Mouse (Mus musculus) bone marrow, adult 2 months (tissue): ENCODE results near the gene Rwdd3.

Source experiments
- CTCF ChIP-seq: fragments of 200-500 bp; IDR thresholded peaks from 2 replicates; pipeline ENCODE4 v1.5.1; 2011; ENCODE audit warnings: low read length, control low read depth; ENCODE audit not compliant: control insufficient read depth, insufficient read depth
- POLR2A ChIP-seq: fragments of 200-500 bp; IDR thresholded peaks from 2 replicates; pipeline ENCODE4 v1.6.1; 2011; ENCODE audit warnings: low read depth, mild to moderate bottlenecking, control low read depth, low read length, borderline replicate concordance; ENCODE audit not compliant: control insufficient read depth

DNA sequence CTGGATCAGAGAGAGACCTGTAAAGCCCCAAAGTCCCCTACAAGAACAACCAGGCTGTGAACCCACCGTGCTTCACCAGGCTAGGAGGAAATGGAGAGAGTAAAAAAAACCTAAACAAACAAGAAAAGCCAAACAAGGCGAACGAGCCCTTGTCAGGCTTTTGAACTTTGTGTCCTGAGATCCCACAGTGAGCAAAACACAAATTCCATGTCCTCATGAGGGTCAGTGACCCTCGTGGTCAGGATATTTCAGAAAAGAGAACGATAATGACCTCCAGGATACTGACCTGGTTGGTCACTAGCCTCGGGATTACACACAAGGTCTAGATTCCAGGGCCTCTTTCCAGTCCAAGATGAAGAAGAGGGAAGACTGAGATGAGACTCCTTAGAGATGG, 374 bp upstream of the Rwdd3 start:
- no peak for TF ChIP-seq POLR2A
- TF ChIP-seq CTCF, result no peak
